Mouse (Mus musculus) liver, embryonic 11.5 days (tissue): ENCODE measurements around the gene Axin2. TPM values are rescaled to one million over a fixed set of nuclear protein-coding genes. Genes with fewer than 3 reads are reported as not detected.

Experiments
- ATAC-seq: fragments of 200-750 bp; cut with Nextera tagmentation; replicated peaks from 2 replicates; pipeline ENCODE4 v1.8.0; 2017; ENCODE audit warnings: moderate number of reproducible peaks, mild to moderate bottlenecking, moderate TSS enrichment, moderate library complexity; ENCODE audit not compliant: low FRiP score
- DNase-seq: peaks from one replicate; pipeline ENCODE4 v3.0.0-alpha.2; 2017; ENCODE audit warnings: low spot score
- H3K27ac ChIP-seq: fragments of 300-500 bp; sonication (generic); 2 replicates; pipeline ENCODE4 v1.5.1; 2014; ENCODE audit warnings: mild to moderate bottlenecking, low read depth, low read length, control low read depth
- H3K27me3 ChIP-seq: fragments of 300-500 bp; sonication (generic); replicated peaks from 2 replicates; pipeline ENCODE4 v1.6.1; 2014; ENCODE audit warnings: low read length, mixed read lengths; ENCODE audit not compliant: control insufficient read depth, insufficient read depth
- H3K36me3 ChIP-seq: fragments of 300-500 bp; sonication (generic); 2 replicates; pipeline ENCODE4 v1.6.1; 2014; ENCODE audit warnings: mild to moderate bottlenecking, low read length, moderate library complexity, mixed read lengths; ENCODE audit not compliant: control insufficient read depth, insufficient read depth
- H3K4me1 ChIP-seq: fragments of 300-500 bp; sonication (generic); replicated peaks from 2 replicates; pipeline ENCODE4 v1.6.1; 2014; ENCODE audit warnings: low read length, mixed read lengths; ENCODE audit not compliant: control insufficient read depth, insufficient read depth
- H3K4me2 ChIP-seq: fragments of 300-500 bp; sonication (generic); 2 replicates; pipeline ENCODE4 v1.6.1; 2014; ENCODE audit warnings: mild to moderate bottlenecking, control low read depth, moderate library complexity
- H3K4me3 ChIP-seq: fragments of 300-500 bp; sonication (generic); 2 replicates; pipeline ENCODE4 v1.5.1; 2014; ENCODE audit warnings: low read depth, low read length, control low read depth
- H3K9ac ChIP-seq: fragments of 300-500 bp; sonication (generic); 2 replicates; pipeline ENCODE4 v1.6.1; 2014; ENCODE audit warnings: low read depth, low read length, control low read depth
- H3K9me3 ChIP-seq: fragments of 300-500 bp; sonication (generic); 2 replicates; pipeline ENCODE4 v1.6.1; 2016; ENCODE audit warnings: low read length, inconsistent platforms, mixed read lengths; ENCODE audit not compliant: control insufficient read depth
- WGBS: fragments of 180-500 bp; shearing (Covaris S2); extraction: QIAGEN DNeasy Blood & Tissue Kit; methylation state at CpG from one replicate; pipeline ENCODE4 v1.1.7; 2014; 5-methylcytosine and 5-hydroxymethylcytosine counted together
- polyA plus RNA-seq: library from polyadenylated mRNA; unstranded; fragments of >200 nt; fragmentation: Nextera tagmentation; extraction: Ambion mirVana; gene quantifications from 2 replicates; pipeline ENCODE4 v1.2.1, GENCODE M21; 2014

Gene Axin2
- polyA plus RNA-seq, 1 experiment from 2014 or later, result 2.3 TPM

GRCm38 (mm10) chr11:108963476-108964232 is 43.5 kb downstream of the Axin2 start:
- Histone ChIP-seq H3K36me3 (no peaks in the 10 kb centered on the region), H3K4me1 (no peaks in the 10 kb centered on the region), H3K27ac (no peak overlapping the region), H3K4me3 (no peak overlapping the region), H3K4me2 (no peak overlapping the region), H3K27me3 (no peaks in the 10 kb centered on the region), H3K9me3 (no peaks in the 10 kb centered on the region), H3K9ac (no peak overlapping the region)
- no peak for DNase-seq
- ATAC-seq, result no peak
- WGBS, result 74% methylated on average over 15 of the region's 15 CpGs

DNA sequence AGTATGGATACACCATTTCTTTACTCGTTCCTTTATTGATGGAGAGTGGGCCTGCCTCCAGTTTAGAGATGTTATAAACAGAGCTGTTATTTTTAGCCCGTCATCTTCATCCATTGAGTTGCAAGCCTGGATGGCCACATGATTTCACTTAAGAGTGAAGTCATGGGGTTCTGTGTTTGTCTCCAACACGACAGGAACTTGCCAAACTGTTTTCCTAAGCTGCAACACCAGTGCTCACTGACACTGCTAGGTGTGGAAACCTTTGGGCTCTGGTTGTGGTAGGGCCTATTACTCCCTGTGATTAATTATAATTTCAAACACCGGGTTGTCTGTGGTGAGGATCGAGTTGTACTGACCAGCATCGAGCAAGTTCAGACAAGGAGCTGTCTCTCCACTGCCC is 45.6 kb downstream of the Axin2 start:
- WGBS, result 70% methylated on average over 6 of the region's 6 CpGs
- no peak overlapping the region for H3K27ac ChIP-seq
- no peaks in the 10 kb centered on the region for H3K27me3 ChIP-seq
- no peaks in the 10 kb centered on the region for H3K4me1 ChIP-seq
- DNase-seq, result no peak
- no peak overlapping the region for H3K4me3 ChIP-seq
- no peaks in the 10 kb centered on the region for H3K9me3 ChIP-seq
- no peaks in the 10 kb centered on the region for H3K36me3 ChIP-seq
- H3K9ac ChIP-seq, result no peak overlapping the region
- no peak overlapping the region for H3K4me2 ChIP-seq
- no peak for ATAC-seq

DNA sequence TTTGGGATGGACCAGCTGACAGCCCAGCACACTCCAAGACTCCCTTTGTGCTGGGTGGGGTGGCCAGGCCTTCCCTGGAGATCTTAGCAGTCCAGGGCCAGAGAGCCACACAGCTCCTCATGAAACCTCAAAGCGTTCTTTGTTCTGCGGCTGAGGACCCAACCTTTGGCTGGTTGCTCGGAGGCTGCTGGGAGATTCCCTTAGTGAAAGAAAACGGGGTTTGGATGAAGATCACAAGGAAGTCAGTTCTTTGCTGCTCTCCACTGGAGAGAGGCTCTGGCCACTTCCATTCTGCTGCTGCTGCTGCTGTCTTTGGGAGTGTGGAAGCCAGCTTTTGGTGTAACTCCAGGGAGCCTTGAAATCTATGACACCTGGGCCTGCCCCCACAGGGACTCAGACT is 53.3 kb downstream of the Axin2 start:
- Histone ChIP-seq H3K9ac (no peak overlapping the region), H3K9me3 (no peaks in the 10 kb centered on the region), H3K27me3 (no peaks in the 10 kb centered on the region), H3K4me3 (no peak overlapping the region), H3K36me3 (no peaks in the 10 kb centered on the region), H3K4me1 (no peaks in the 10 kb centered on the region), H3K27ac (no peak overlapping the region), H3K4me2 (no peak overlapping the region)
- DNase-seq, result no peak
- 63% methylated on average over 4 of the region's 4 CpGs for WGBS
- ATAC-seq, result no peak

DNA sequence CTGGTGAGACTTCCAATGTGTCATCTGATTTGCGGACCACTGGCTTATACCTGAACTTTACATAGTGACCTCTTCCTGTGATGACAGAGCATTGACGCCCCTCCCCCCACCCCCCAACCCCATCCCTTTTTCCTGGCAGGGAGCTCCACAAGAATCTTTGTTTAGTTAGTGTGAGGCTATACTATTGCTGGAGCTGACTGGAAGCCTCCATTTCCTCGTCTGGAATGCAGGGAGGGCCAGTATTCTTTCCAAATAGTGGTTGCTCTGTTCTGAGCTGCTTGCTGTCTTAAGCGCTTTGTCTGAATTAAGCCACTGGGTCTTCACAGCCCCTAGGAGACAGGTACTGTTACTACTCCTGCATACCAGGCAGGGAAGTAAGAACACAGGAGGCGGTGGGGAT is 53.7 kb downstream of the Axin2 start:
- no peak for ATAC-seq

DNA sequence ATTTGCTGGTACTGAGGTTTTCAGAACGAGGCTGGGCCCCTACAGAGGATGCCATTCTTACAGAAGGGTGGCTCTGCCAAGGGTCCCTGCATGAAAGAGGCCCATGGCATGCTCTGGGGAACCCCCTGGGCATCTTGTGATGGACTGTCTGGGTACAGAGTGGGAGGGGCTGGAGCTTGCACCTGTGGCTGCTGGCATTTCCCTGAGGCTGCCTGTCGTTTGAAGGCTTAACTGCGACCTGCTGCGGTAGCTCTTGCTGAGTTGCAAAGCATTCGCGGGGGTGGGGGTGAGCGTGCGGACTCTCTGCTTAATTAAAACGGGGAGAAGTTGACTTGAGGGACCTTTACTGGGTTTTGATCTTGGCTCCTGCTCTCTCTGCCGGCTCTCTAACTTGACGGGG is 55.4 kb downstream of the Axin2 start:
- H3K9me3 ChIP-seq, result no peaks in the 10 kb centered on the region
- no peak overlapping the region for H3K4me3 ChIP-seq
- H3K27me3 ChIP-seq, result no peaks in the 10 kb centered on the region
- H3K36me3 ChIP-seq, result no peaks in the 10 kb centered on the region
- H3K4me1 ChIP-seq, result no peaks in the 10 kb centered on the region
- H3K27ac ChIP-seq, result no peak overlapping the region
- ATAC-seq (no peak), DNase-seq (no peak)
- no peak overlapping the region for H3K9ac ChIP-seq
- H3K4me2 ChIP-seq, result no peak overlapping the region
- 31% methylated on average over 11 of the region's 11 CpGs for WGBS

More for the DNA sequence above, 53.7 kb downstream of the Axin2 start:
- Histone ChIP-seq H3K4me2 (no peak overlapping the region), H3K27ac (no peak overlapping the region), H3K9ac (no peak overlapping the region), H3K36me3 (no peaks in the 10 kb centered on the region), H3K4me3 (no peak overlapping the region), H3K27me3 (no peaks in the 10 kb centered on the region), H3K4me1 (no peaks in the 10 kb centered on the region), H3K9me3 (no peaks in the 10 kb centered on the region)
- DNase-seq, result no peak
- 38% methylated on average over 5 of the region's 5 CpGs for WGBS

- 72% methylated on average over 12 of the region's 12 CpGs for WGBS
- Histone ChIP-seq H3K9me3 (no peaks in the 10 kb centered on the region), H3K4me1 (no peaks in the 10 kb centered on the region), H3K4me3 (no peak overlapping the region), H3K27ac (no peak overlapping the region), H3K4me2 (no peak overlapping the region), H3K27me3 (no peaks in the 10 kb centered on the region), H3K36me3 (no peaks in the 10 kb centered on the region), H3K9ac (no peak overlapping the region)
- no peak for ATAC-seq
- no peak for DNase-seq
Observed at GRCm38 (mm10) chr11:108980530-108980929, 60.4 kb downstream of the Axin2 start.

DNA sequence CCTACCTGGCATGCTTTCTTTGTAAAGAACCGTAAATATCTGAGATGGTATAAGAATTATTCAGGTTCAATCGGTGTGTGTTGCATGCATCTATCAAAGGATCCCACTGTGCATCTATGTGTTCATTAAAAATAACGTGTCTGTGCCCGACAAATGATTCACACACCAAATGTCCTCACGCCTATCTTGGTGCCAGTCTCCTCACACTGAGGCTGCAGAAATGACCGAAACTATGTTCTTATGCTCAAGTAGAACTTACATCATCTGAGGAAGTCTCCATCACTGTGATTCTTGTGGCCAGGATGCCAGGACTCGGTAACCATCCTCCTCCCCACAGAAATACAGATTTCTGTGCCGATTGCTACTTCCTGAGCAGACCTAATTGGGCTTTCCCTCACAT is 60.9 kb downstream of the Axin2 start:
- H3K9me3 ChIP-seq, result no peaks in the 10 kb centered on the region
- no peak overlapping the region for H3K4me3 ChIP-seq
- H3K27ac ChIP-seq, result no peak overlapping the region
- H3K9ac ChIP-seq, result no peak overlapping the region
- no peaks in the 10 kb centered on the region for H3K4me1 ChIP-seq
- no peaks in the 10 kb centered on the region for H3K27me3 ChIP-seq
- H3K36me3 ChIP-seq, result no peaks in the 10 kb centered on the region
- no peak for DNase-seq
- ATAC-seq, result no peak
- H3K4me2 ChIP-seq, result no peak overlapping the region
- WGBS, result 83% methylated on average over 8 of the region's 8 CpGs

DNA sequence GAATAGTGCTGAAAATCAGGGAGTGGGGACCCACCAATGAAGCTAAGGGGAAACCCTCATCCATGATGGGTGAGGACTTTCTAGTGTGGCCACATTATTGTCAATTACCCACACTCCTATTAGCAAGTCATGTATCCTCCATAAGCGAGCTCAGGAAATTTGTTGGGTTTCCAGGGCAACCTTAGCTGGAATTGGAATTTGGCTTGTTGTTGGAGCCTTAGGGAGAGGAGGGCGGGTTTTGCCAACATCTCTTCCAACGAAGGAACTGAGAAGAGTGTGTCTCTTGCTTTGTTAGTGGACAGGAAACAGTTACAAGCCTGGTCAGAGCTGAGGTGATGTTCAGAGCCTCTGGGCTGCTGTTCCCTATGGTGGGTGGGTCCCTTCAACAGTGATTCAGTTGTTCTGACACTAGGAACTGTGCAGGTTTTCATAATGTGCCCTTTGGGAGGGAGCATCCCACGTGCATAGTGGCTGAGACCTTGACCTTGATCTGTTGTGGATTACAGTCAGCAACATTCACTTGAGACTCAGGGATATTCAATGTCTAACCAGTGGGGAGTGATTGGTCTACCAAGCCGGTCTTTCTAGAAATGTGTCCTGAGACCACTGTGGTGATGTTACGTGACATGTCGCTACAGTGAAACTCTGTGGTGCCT is 63.4 kb downstream of the Axin2 start:
- no peaks in the 10 kb centered on the region for H3K36me3 ChIP-seq
- DNase-seq (no peak), ATAC-seq (no peak)
- H3K9me3 ChIP-seq, result no peaks in the 10 kb centered on the region
- no peaks in the 10 kb centered on the region for H3K27me3 ChIP-seq
- H3K4me2 ChIP-seq, result no peak overlapping the region
- H3K27ac ChIP-seq, result no peak overlapping the region
- H3K4me1 ChIP-seq, result no peaks in the 10 kb centered on the region
- no peak overlapping the region for H3K9ac ChIP-seq
- H3K4me3 ChIP-seq, result no peak overlapping the region
- WGBS, result 76% methylated on average over 7 of the region's 7 CpGs
